Mouse (Mus musculus) T-helper 1 cell (primary cell): ENCODE measurements around the gene Slc25a44.

Experiments
- in situ Hi-C: fragments of 300-600 bp; cut with MboI, MseI; formaldehyde crosslinking; loops from one replicate; pipeline ENCODE4 v1.15.1; 2025; ENCODE audit warnings: high pct_unique_total_duplicates

Gene Slc25a44

GRCm38 (mm10) chr3:88424605-88425329 is at the start of gene Slc25a44:
Slc25a44 (minus strand) TSS chr3:88425139.
- in situ Hi-C loops, result no loop called here

GRCm38 (mm10) chr3:88473571-88473970 is 48.6 kb upstream of the Slc25a44 start:
- in situ Hi-C loops, result loop anchor here (5.0 kb wide), 1 partner anchor 66 kb away; no protein-coding TSS in a partner anchor

- in situ Hi-C loops, result loop anchor here (5.0 kb wide), 1 partner anchor 66 kb away; no protein-coding TSS in a partner anchor
Measured at GRCm38 (mm10) chr3:88473020-88473419, 48.1 kb upstream of the Slc25a44 start.

GRCm38 (mm10) chr3:88470943-88471479 is 46.1 kb upstream of the Slc25a44 start:
- in situ Hi-C loops, result loop anchor here (5.0 kb wide), 1 partner anchor 64 kb away; no protein-coding TSS in a partner anchor

GRCm38 (mm10) chr3:88469466-88469865 is 44.5 kb upstream of the Slc25a44 start:
- in situ Hi-C loops, result no loop called here

- in situ Hi-C loops, result no loop called here
Measured at GRCm38 (mm10) chr3:88467116-88467824, 42.3 kb upstream of the Slc25a44 start.

GRCm38 (mm10) chr3:88465127-88465526 is 40.2 kb upstream of the Slc25a44 start:
- in situ Hi-C loops, result no loop called here

- in situ Hi-C loops, result no loop called here
Measured at GRCm38 (mm10) chr3:88464425-88464824, 39.5 kb upstream of the Slc25a44 start.

- in situ Hi-C loops, result no loop called here
Measured at GRCm38 (mm10) chr3:88460983-88461696, 36.2 kb upstream of the Slc25a44 start, which contains the start of gene Sema4a. Sema4a (minus strand) TSS chr3:88461182.

- in situ Hi-C loops, result no loop called here
Measured at GRCm38 (mm10) chr3:88460029-88460428, 35.1 kb upstream of the Slc25a44 start.

- in situ Hi-C loops, result no loop called here
Measured at GRCm38 (mm10) chr3:88458778-88459219, 33.9 kb upstream of the Slc25a44 start.

GRCm38 (mm10) chr3:88456746-88457532 is 32.0 kb upstream of the Slc25a44 start:
- in situ Hi-C loops, result no loop called here

GRCm38 (mm10) chr3:88456313-88456712 is 31.4 kb upstream of the Slc25a44 start:
- in situ Hi-C loops, result no loop called here

GRCm38 (mm10) chr3:88455588-88456264 is 30.8 kb upstream of the Slc25a44 start:
- in situ Hi-C loops, result no loop called here

GRCm38 (mm10) chr3:88454762-88455587 is 30.0 kb upstream of the Slc25a44 start:
- in situ Hi-C loops, result no loop called here

GRCm38 (mm10) chr3:88453986-88454385 is 29.0 kb upstream of the Slc25a44 start:
- in situ Hi-C loops, result no loop called here

- in situ Hi-C loops, result no loop called here
Measured at GRCm38 (mm10) chr3:88453369-88453768, 28.4 kb upstream of the Slc25a44 start.

GRCm38 (mm10) chr3:88452716-88453115 is 27.8 kb upstream of the Slc25a44 start:
- in situ Hi-C loops, result no loop called here

GRCm38 (mm10) chr3:88452246-88452645 is 27.3 kb upstream of the Slc25a44 start:
- in situ Hi-C loops, result no loop called here
